ENCODE assay signal across 11 mouse cellular contexts in genomic region chr12:110047466-110048250, GRCm38 (mm10).
DNase-seq lines count a peak whose midpoint lies in the region; ATAC-seq and TF ChIP-seq lines count a peak whose summit lies in the region.
"Had no signal": no experiment of that assay in that cellular context is flagged by ENCODE, and none has a peak within 500 bp of the region (broad histone marks: within the 10 kb centered on the region; RNA-seq: fewer than 3 reads in every experiment).

No protein-coding gene starts in this region.

- peak overlapping the region; percentile 12; the same call in 1 of the 2 replicates for H3K4me3 ChIP-seq in lung, embryonic 16.5 days (ENCODE audit: low read length)
- no peak overlapping the region for H3K4me3 ChIP-seq in lung, adult 2 months (replicated peaks; ENCODE audit: extremely low read depth, low read depth, low read length)
- H3K4me3 ChIP-seq in intestine, embryonic 14.5 days (ENCODE audit: low read depth, low read length): no peak overlapping the region
- H3K4me3 ChIP-seq: embryonic facial prominence, embryonic 12.5 days; neural tube, embryonic 13.5 days had no signal

- 36% methylated on average over 16 of the region's 16 CpGs for WGBS in lung, embryonic 16.5 days
- 47% methylated on average over 16 of the region's 16 CpGs for WGBS in lung, adult 2 months
- 34% methylated on average over 16 of the region's 16 CpGs for WGBS in intestine, embryonic 14.5 days

- no peak overlapping the region for H3K9ac ChIP-seq in lung, embryonic 16.5 days (ENCODE audit: low read length)
- H3K9ac ChIP-seq in intestine, embryonic 14.5 days (ENCODE audit: low read length): peak overlapping the region; percentile 16; the same call in 1 of the 2 replicates
- H3K9ac ChIP-seq: embryonic facial prominence, embryonic 12.5 days; neural tube, embryonic 13.5 days had no signal

- DNase-seq in frontal cortex, postnatal 25 days (ENCODE audit: low spot score in 2 of 2): no peak
- no peak for DNase-seq in lung, adult 2 months
- DNase-seq in intestine, embryonic 14.5 days (ENCODE audit: low spot score): no peak
- peak; percentile 40 for DNase-seq in right cerebral cortex, postnatal 25 days
- DNase-seq in gastrocnemius, postnatal 4 days (ENCODE audit: low spot score in 2 of 2): no peak

- H3K4me1 ChIP-seq in lung, embryonic 16.5 days (replicated peaks; ENCODE audit: control insufficient read depth, insufficient read depth, low read length): 0 out of 2 replicates have a peak, but pooled peaks cover 9% of the 10 kb centered on the region
- H3K4me1 ChIP-seq in lung, adult 2 months (ENCODE audit: control insufficient read depth, insufficient read depth, low read length): no peaks in the 10 kb centered on the region
- 0 out of 2 replicates have a peak, but pooled peaks cover 7% of the 10 kb centered on the region for H3K4me1 ChIP-seq in intestine, embryonic 14.5 days (replicated peaks; ENCODE audit: control insufficient read depth, insufficient read depth, low read length)
- H3K4me1 ChIP-seq: embryonic facial prominence, embryonic 12.5 days; neural tube, embryonic 13.5 days had no signal

- H3K36me3 ChIP-seq in lung, embryonic 16.5 days (ENCODE audit: control insufficient read depth, insufficient read depth, low read length): no peaks in the 10 kb centered on the region
- H3K36me3 ChIP-seq in intestine, embryonic 14.5 days (ENCODE audit: control insufficient read depth, insufficient read depth, low read length): no peaks in the 10 kb centered on the region
- H3K36me3 ChIP-seq: embryonic facial prominence, embryonic 12.5 days; neural tube, embryonic 13.5 days had no signal

- no peak for TF ChIP-seq POLR2A in lung, adult 2 months (IDR thresholded peaks at IDR 0.05; ENCODE audit: borderline replicate concordance, extremely low read depth, low read depth, low read length)

- ATAC-seq in frontal cortex, adult (ENCODE audit: low TSS enrichment): peak; percentile 74; the same call in 1 of the 2 replicates
- peak; percentile 53; the same call in 1 of the 2 replicates for ATAC-seq in lung, embryonic 16.5 days (ENCODE audit: low read depth)
- ATAC-seq in intestine, embryonic 14.5 days (replicated peaks; ENCODE audit: low FRiP score, low TSS enrichment, low read depth): no peak
- ATAC-seq in erythroid progenitor cell, adult 5-6 weeks (replicated peaks; ENCODE audit: low FRiP score, poor library complexity, severe bottlenecking): no peak
- ATAC-seq: hindbrain, embryonic 16.5 days had no signal

- H3K9me3 ChIP-seq in lung, embryonic 16.5 days (ENCODE audit: control insufficient read depth, low read length): no peaks in the 10 kb centered on the region
- no peaks in the 10 kb centered on the region for H3K9me3 ChIP-seq in intestine, embryonic 14.5 days (ENCODE audit: control insufficient read depth, low read length)
- H3K9me3 ChIP-seq: embryonic facial prominence, embryonic 12.5 days; neural tube, embryonic 13.5 days had no signal

- no peaks in the 10 kb centered on the region for H3K27me3 ChIP-seq in lung, embryonic 16.5 days (ENCODE audit: control insufficient read depth, insufficient read depth, low read depth, low read length)
- H3K27me3 ChIP-seq in intestine, embryonic 14.5 days (replicated peaks; ENCODE audit: control insufficient read depth, insufficient read depth, low read length): no peaks in the 10 kb centered on the region
- H3K27me3 ChIP-seq: embryonic facial prominence, embryonic 12.5 days had no signal

- 0 out of 2 replicates have a peak overlapping the region, but pooled peaks have one; percentile 20 for H3K27ac ChIP-seq in lung, embryonic 16.5 days (ENCODE audit: low read length)
- no peak overlapping the region; the same call in 1 of the 2 replicates for H3K27ac ChIP-seq in intestine, embryonic 14.5 days (ENCODE audit: low read depth)
- H3K27ac ChIP-seq: embryonic facial prominence, embryonic 12.5 days; neural tube, embryonic 13.5 days had no signal

- no peak for TF ChIP-seq CTCF in lung, adult 2 months (IDR thresholded peaks at IDR 0.05; ENCODE audit: insufficient read depth, low read length)

- peak overlapping the region; percentile 42 for H3K4me2 ChIP-seq in lung, embryonic 16.5 days (ENCODE audit: low read depth, low read length)
- H3K4me2 ChIP-seq in intestine, embryonic 14.5 days (ENCODE audit: low read length): peak overlapping the region; percentile 36
- H3K4me2 ChIP-seq: embryonic facial prominence, embryonic 12.5 days; neural tube, embryonic 13.5 days had no signal

Comparison
In these comparisons a context has a peak if more than half of its experiments do, and no peak if none do; other contexts are left out.
1. ATAC-seq: peak in frontal cortex, adult (single experiment) and lung, embryonic 16.5 days (single experiment); none in intestine, embryonic 14.5 days (single experiment) and erythroid progenitor cell, adult 5-6 weeks (single experiment).